In the genomic region with DNA sequence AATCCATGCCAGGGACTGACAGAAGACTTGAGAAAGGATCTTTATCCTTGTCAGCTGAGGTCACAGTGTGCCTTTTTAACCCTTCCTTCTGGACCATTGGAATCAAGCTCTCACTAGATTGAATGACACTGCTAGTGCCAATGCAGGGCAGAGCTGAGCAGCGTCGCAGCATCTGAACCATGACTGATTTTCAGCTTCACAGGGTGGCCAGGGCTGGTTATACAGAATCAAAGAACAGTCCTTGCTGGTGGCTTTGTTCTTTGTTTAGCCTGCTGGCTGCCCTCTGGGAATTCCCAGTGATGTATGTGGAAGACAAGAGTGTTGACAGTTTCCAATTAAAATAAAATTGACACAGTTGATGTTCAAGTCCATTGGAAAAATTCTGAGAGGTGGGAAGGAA, we compare ENCODE assay signal across 18 mouse cellular contexts. TPM values are rescaled to one million over a fixed set of nuclear protein-coding genes. Genes with fewer than 3 reads are reported as not detected.
DNase-seq lines count a peak whose midpoint lies in the region; ATAC-seq and TF ChIP-seq lines count a peak whose summit lies in the region.
"Had no signal": no experiment of that assay in that cellular context is flagged by ENCODE, and none has a peak within 500 bp of the region (broad histone marks: within the 10 kb centered on the region; RNA-seq: fewer than 3 reads in every experiment).

No protein-coding gene starts in this region.

- TF ChIP-seq CTCF in thymus, adult 2 months (IDR thresholded peaks at IDR 0.05; ENCODE audit: borderline replicate concordance, control insufficient read depth, extremely low read depth, insufficient read depth, low read length, poor library complexity) = no peak

- peak overlapping the region; percentile 7; the same call in 1 of the 2 replicates for H3K27ac ChIP-seq in hindbrain, embryonic 15.5 days (replicated peaks)
- H3K27ac ChIP-seq in midbrain, embryonic 15.5 days = no peak overlapping the region
- H3K27ac ChIP-seq in thymus, adult 2 months (ENCODE audit: control insufficient read depth, insufficient read depth, low read length) = no peak overlapping the region
- H3K27ac ChIP-seq: embryonic facial prominence, embryonic 13.5 days; gastrocnemius, adult 2 months; kidney, postnatal 0 days; liver, embryonic 12.5 days; stomach, embryonic 15.5 days had no signal

- no peaks in the 10 kb centered on the region for H3K27me3 ChIP-seq in hindbrain, embryonic 15.5 days
- H3K27me3 ChIP-seq in midbrain, embryonic 15.5 days (replicated peaks) = no peaks in the 10 kb centered on the region
- H3K27me3 ChIP-seq in thymus, adult 2 months (ENCODE audit: control insufficient read depth, insufficient read depth, low read length) = no peaks in the 10 kb centered on the region
- H3K27me3 ChIP-seq: embryonic facial prominence, embryonic 13.5 days; liver, embryonic 12.5 days; stomach, embryonic 15.5 days had no signal

- H3K4me3 ChIP-seq in hindbrain, embryonic 15.5 days = no peak overlapping the region
- no peak overlapping the region for H3K4me3 ChIP-seq in midbrain, embryonic 15.5 days
- H3K4me3 ChIP-seq in thymus, adult 2 months (ENCODE audit: control insufficient read depth, insufficient read depth, low read length) = no peak overlapping the region
- H3K4me3 ChIP-seq: embryonic facial prominence, embryonic 13.5 days; gastrocnemius, adult 2 months; liver, embryonic 12.5 days; stomach, embryonic 15.5 days had no signal

- ATAC-seq in hindbrain, embryonic 15.5 days (ENCODE audit: low FRiP score, low read depth) = peak; percentile 82
- peak; percentile 81 for ATAC-seq in midbrain, embryonic 15.5 days (replicated peaks)
- ATAC-seq: liver, embryonic 12.5 days had no signal

- DNase-seq in embryo, embryonic 10 days (ENCODE audit: low spot score) = peak; percentile 52
- no peak for DNase-seq in embryo, embryonic 9.5 days (ENCODE audit: extremely low spot score)
- DNase-seq in MN1 (ENCODE audit: low spot score) = peak; percentile 19
- DNase-seq in layer of hippocampus, adult 9-10 months (ENCODE audit: low spot score) = no peak
- no peak for DNase-seq in cerebellum, adult 11-12 months
- DNase-seq in thymus, adult 2 months = no peak
- DNase-seq: adrenal gland, postnatal 25 days; cerebellum, postnatal 25 days; gastrocnemius, adult 2 months; heart, adult 18-20 months; spleen, adult 18-20 months; thymus, postnatal 14 days had no signal

- H3K4me2 ChIP-seq in hindbrain, embryonic 15.5 days = no peak overlapping the region
- H3K4me2 ChIP-seq in midbrain, embryonic 15.5 days = no peak overlapping the region
- H3K4me2 ChIP-seq: embryonic facial prominence, embryonic 13.5 days; liver, embryonic 12.5 days; stomach, embryonic 15.5 days had no signal

- no peak for TF ChIP-seq POLR2A in thymus, adult 2 months (IDR thresholded peaks at IDR 0.05; ENCODE audit: control insufficient read depth, extremely low read depth, insufficient read depth, low read length, poor library complexity)

- H3K9me3 ChIP-seq in hindbrain, embryonic 15.5 days = no peaks in the 10 kb centered on the region
- no peaks in the 10 kb centered on the region for H3K9me3 ChIP-seq in midbrain, embryonic 15.5 days
- H3K9me3 ChIP-seq: embryonic facial prominence, embryonic 13.5 days; liver, embryonic 12.5 days; stomach, embryonic 15.5 days had no signal

- 20% methylated on average over 2 of the region's 2 CpGs for WGBS in hindbrain, embryonic 15.5 days
- WGBS in midbrain, embryonic 15.5 days = 19% methylated on average over 2 of the region's 2 CpGs
- 99% methylated on average over 2 of the region's 2 CpGs for WGBS in thymus, adult 2 months

- H3K4me1 ChIP-seq in hindbrain, embryonic 15.5 days (replicated peaks) = no peaks in the 10 kb centered on the region
- peaks cover 8% of the 10 kb centered on the region; the same call in 1 of the 2 replicates for H3K4me1 ChIP-seq in midbrain, embryonic 15.5 days
- H3K4me1 ChIP-seq in thymus, adult 2 months (replicated peaks; ENCODE audit: control insufficient read depth, insufficient read depth, low read length) = no peaks in the 10 kb centered on the region
- H3K4me1 ChIP-seq: embryonic facial prominence, embryonic 13.5 days; liver, embryonic 12.5 days; stomach, embryonic 15.5 days had no signal

- H3K9ac ChIP-seq in hindbrain, embryonic 15.5 days = no peak overlapping the region
- no peak overlapping the region for H3K9ac ChIP-seq in midbrain, embryonic 15.5 days
- H3K9ac ChIP-seq: embryonic facial prominence, embryonic 13.5 days; liver, embryonic 12.5 days; stomach, embryonic 15.5 days had no signal

- peaks cover 41% of the 10 kb centered on the region for H3K36me3 ChIP-seq in hindbrain, embryonic 15.5 days
- H3K36me3 ChIP-seq in midbrain, embryonic 15.5 days (replicated peaks) = peaks cover 9% of the 10 kb centered on the region; the same call in 1 of the 2 replicates
- peaks cover 46% of the 10 kb centered on the region for H3K36me3 ChIP-seq in thymus, adult 2 months (ENCODE audit: control insufficient read depth, insufficient read depth, low read length)

RNA-seq across cellular contexts. Expression of a gene that starts 46.8 kb away (rescaled TPM):
- 88.0 and 91.7 TPM in 2 replicates for polyA plus RNA-seq in hindbrain, embryonic 15.5 days (2015; fragmentation: Nextera tagmentation; extraction: Ambion mirVana)
- 75.4 and 78.2 TPM in 2 replicates for polyA plus RNA-seq in midbrain, embryonic 15.5 days (2015; fragmentation: Nextera tagmentation; extraction: Ambion mirVana)
- 29.3 and 30.6 TPM in 2 replicates for polyA plus RNA-seq in thymus, adult 2 months (2012; rRNA removed)

Comparison
In these comparisons a context has a peak if more than half of its experiments do, and no peak if none do; other contexts are left out.
1. DNase-seq: peak in embryo, embryonic 10 days (single experiment) and MN1 (single experiment); none in embryo, embryonic 9.5 days (single experiment), layer of hippocampus, adult 9-10 months (single experiment), cerebellum, adult 11-12 months (single experiment) and thymus, adult 2 months (single experiment).